24 mouse cellular contexts compared by ENCODE assay signal in genomic region chr7:19652614-19653013, GRCm38 (mm10). TPM values are rescaled to one million over a fixed set of nuclear protein-coding genes. Genes with fewer than 3 reads are reported as not detected.
DNase-seq lines count a peak whose midpoint lies in the region; ATAC-seq and TF ChIP-seq lines count a peak whose summit lies in the region.
"Had no signal": no experiment of that assay in that cellular context is flagged by ENCODE, and none has a peak within 500 bp of the region (broad histone marks: within the 10 kb centered on the region; RNA-seq: fewer than 3 reads in every experiment).

No protein-coding gene starts in this region.

- H3K9ac ChIP-seq in heart, adult 2 months (ENCODE audit: low read depth, low read length) = no peak overlapping the region
- H3K9ac ChIP-seq in heart, embryonic 15.5 days = no peak overlapping the region
- H3K9ac ChIP-seq: embryonic facial prominence, embryonic 12.5 days; forebrain, embryonic 15.5 days; hindbrain, embryonic 12.5 days had no signal

- no peak for TF ChIP-seq CTCF in heart, adult 2 months (IDR thresholded peaks at IDR 0.05)

- H3K4me1 ChIP-seq in heart, adult 2 months (ENCODE audit: control insufficient read depth, insufficient read depth, low read length) = peaks cover 10% of the 10 kb centered on the region; the same call in 1 of the 2 replicates
- H3K4me1 ChIP-seq in heart, embryonic 10.5 days = peaks cover 13% of the 10 kb centered on the region; the same call in 1 of the 2 replicates
- H3K4me1 ChIP-seq in heart, embryonic 15.5 days (replicated peaks) = peaks cover 5% of the 10 kb centered on the region
- H3K4me1 ChIP-seq: embryonic facial prominence, embryonic 12.5 days; forebrain, embryonic 15.5 days; hindbrain, embryonic 12.5 days had no signal

- 71% methylated on average over 2 of the region's 2 CpGs for WGBS in heart, adult 2 months
- WGBS in heart, embryonic 10.5 days = 63% methylated on average over 2 of the region's 2 CpGs
- WGBS in heart, embryonic 15.5 days = 60% methylated on average over 2 of the region's 2 CpGs

- H3K36me3 ChIP-seq in heart, adult 2 months (ENCODE audit: control insufficient read depth, insufficient read depth, low read length) = peaks cover 2% of the 10 kb centered on the region
- H3K36me3 ChIP-seq in heart, embryonic 10.5 days = peaks cover 84% of the 10 kb centered on the region
- H3K36me3 ChIP-seq in heart, embryonic 15.5 days = peaks cover 63% of the 10 kb centered on the region

- peak; percentile 91 for TF ChIP-seq EP300 in heart, adult 2 months (IDR thresholded peaks at IDR 0.05; ENCODE audit: insufficient read depth, low read depth, low read length)

- H3K4me2 ChIP-seq in heart, embryonic 15.5 days = no peak overlapping the region
- H3K4me2 ChIP-seq: embryonic facial prominence, embryonic 12.5 days; forebrain, embryonic 15.5 days; hindbrain, embryonic 12.5 days had no signal

- intact Hi-C loops in heart, adult 2 months (cut with DNase I) = no loop called here
- intact Hi-C loops in heart, postnatal 14 days (cut with DNase I) = no loop called here
- intact Hi-C loops in left cerebral cortex, postnatal 4 days (cut with DNase I) = no loop called here

- H3K9me3 ChIP-seq in heart, embryonic 10.5 days = no peaks in the 10 kb centered on the region
- no peaks in the 10 kb centered on the region for H3K9me3 ChIP-seq in heart, embryonic 15.5 days (replicated peaks)
- H3K9me3 ChIP-seq: embryonic facial prominence, embryonic 12.5 days; forebrain, embryonic 15.5 days; hindbrain, embryonic 12.5 days had no signal

- TF ChIP-seq POLR2A in heart, adult 2 months (IDR thresholded peaks at IDR 0.05; ENCODE audit: insufficient read depth, low read depth, low read length) = no peak

- no peak overlapping the region; the same call in 1 of the 2 replicates for H3K27ac ChIP-seq in heart, adult 2 months
- H3K27ac ChIP-seq in heart, embryonic 10.5 days = no peak overlapping the region
- 0 out of 2 replicates have a peak overlapping the region, but pooled peaks have one; percentile 19 for H3K27ac ChIP-seq in heart, embryonic 15.5 days
- H3K27ac ChIP-seq: embryonic facial prominence, embryonic 12.5 days; forebrain, embryonic 15.5 days; hindbrain, embryonic 12.5 days had no signal

- peak; percentile 75; the same call in 1 of the 2 replicates for ATAC-seq in heart, embryonic 15.5 days (replicated peaks; ENCODE audit: insufficient number of reproducible peaks, insufficient read depth, low FRiP score, low read depth)
- ATAC-seq: activated CD4-positive, CD25-positive, alpha-beta regulatory T cell, adult 4 months; forebrain, embryonic 15.5 days; hindbrain, embryonic 16.5 days; inflammation-experienced regulatory T-cells, adult 6 months; intestine, postnatal 0 days; Patski had no signal

- peak in 1 of 2 experiments; percentile 73 for DNase-seq in heart, adult 2 months
- DNase-seq in heart, embryonic 10.5 days (ENCODE audit: low spot score) = no peak
- DNase-seq in heart, postnatal 14 days = peak; percentile 47 to 67
- no peak for DNase-seq in left cerebral cortex, postnatal 4 days
- no peak for DNase-seq in lung, postnatal 25 days (ENCODE audit: low spot score)
- DNase-seq: adrenal gland, postnatal 14 days; cerebellum, adult 11-12 months; cerebellum, adult 9-10 months; cerebellum, postnatal 25 days; gastrocnemius, postnatal 36 days had no signal

- no peak overlapping the region for H3K4me3 ChIP-seq in heart, adult 2 months
- no peak overlapping the region for H3K4me3 ChIP-seq in heart, embryonic 10.5 days
- H3K4me3 ChIP-seq in heart, embryonic 15.5 days = no peak overlapping the region
- H3K4me3 ChIP-seq: embryonic facial prominence, embryonic 12.5 days; forebrain, embryonic 15.5 days; hindbrain, embryonic 12.5 days had no signal

- H3K27me3 ChIP-seq in heart, adult 2 months (ENCODE audit: control insufficient read depth, insufficient read depth, low read length) = no peaks in the 10 kb centered on the region
- H3K27me3 ChIP-seq in heart, embryonic 10.5 days (ENCODE audit: insufficient read depth, poor library complexity, severe bottlenecking) = no peaks in the 10 kb centered on the region
- H3K27me3 ChIP-seq in heart, embryonic 15.5 days = no peaks in the 10 kb centered on the region
- H3K27me3 ChIP-seq: CH12.LX; embryonic facial prominence, embryonic 12.5 days; forebrain, embryonic 15.5 days; hindbrain, embryonic 12.5 days; Patski had no signal

- H3K79me2 ChIP-seq in heart, adult 2 months (replicated peaks; ENCODE audit: control insufficient read depth, insufficient read depth, low read length) = peaks cover 5% of the 10 kb centered on the region; the same call in 1 of the 2 replicates

RNA-seq across cellular contexts. Expression of gene Clptm1, which starts 12.2 kb away (rescaled TPM):
- total RNA-seq in heart, adult 2 months (2021) = 10 to 100 TPM; 61.7 to 74.9 TPM
- polyA plus RNA-seq in heart, adult 2 months (2012; rRNA removed) = 70.1 and 123 TPM in 2 replicates
- 94.1 and 101 TPM in 2 replicates for polyA plus RNA-seq in heart, embryonic 10.5 days (2016; fragmentation: Nextera tagmentation; extraction: Ambion mirVana)
- 67.3 and 83.2 TPM in 2 replicates for polyA plus RNA-seq in heart, embryonic 15.5 days (2015; fragmentation: Nextera tagmentation; extraction: Ambion mirVana)
- 10 to 100 TPM; 80.2 to 82.8 TPM for total RNA-seq in heart, postnatal 14 days (2021)
- 100 to 1,000 TPM; 105 to 115 TPM for total RNA-seq in left cerebral cortex, postnatal 4 days (2021)

RNA-seq across cellular contexts. Expression of gene Relb, which starts 23.4 kb away (rescaled TPM):
- total RNA-seq in heart, adult 2 months (2021) = 1 to 10 TPM; 7.1 to 7.6 TPM
- 9.5 and 12.1 TPM in 2 replicates for polyA plus RNA-seq in heart, adult 2 months (2012; rRNA removed)
- polyA plus RNA-seq in heart, embryonic 10.5 days (2016; fragmentation: Nextera tagmentation; extraction: Ambion mirVana) = 3.3 and 3.8 TPM in 2 replicates
- 6.1 and 10.0 TPM in 2 replicates for polyA plus RNA-seq in heart, embryonic 15.5 days (2015; fragmentation: Nextera tagmentation; extraction: Ambion mirVana)
- total RNA-seq in heart, postnatal 14 days (2021) = 1 to 10 TPM; 6.3 to 9.6 TPM
- 1 to 10 TPM; 5.5 to 7.5 TPM for total RNA-seq in left cerebral cortex, postnatal 4 days (2021)

RNA-seq across cellular contexts. Expression of gene Apoc2, which starts 25.1 kb away (rescaled TPM):
- total RNA-seq in heart, adult 2 months (2021) = under 1 TPM in 1 of 2 experiments, not detected in 1; 0.47 TPM
- polyA plus RNA-seq in heart, adult 2 months (2012; rRNA removed) = not detected in 2 replicates
- polyA plus RNA-seq in heart, embryonic 10.5 days (2016; fragmentation: Nextera tagmentation; extraction: Ambion mirVana) = 10.8 TPM in 1 of 2 replicates, not detected in the other
- 2.0 and 7.9 TPM in 2 replicates for polyA plus RNA-seq in heart, embryonic 15.5 days (2015; fragmentation: Nextera tagmentation; extraction: Ambion mirVana)
- under 1 TPM; 0.41 to 0.55 TPM for total RNA-seq in heart, postnatal 14 days (2021)
- not detected for total RNA-seq in left cerebral cortex, postnatal 4 days (2021)
- total RNA-seq: CH12.LX; gastrocnemius, adult 8-10 months had no signal
- polyA plus RNA-seq: activated CD4-positive, CD25-positive, alpha-beta regulatory T cell, adult 4 months; cortical plate, adult 2 months; forebrain, embryonic 11.5 days; forebrain, embryonic 15.5 days; hindbrain, embryonic 12.5 days; hindbrain, embryonic 16.5 days; inflammation-experienced regulatory T-cells, adult 6 months; Patski had no signal

RNA-seq across cellular contexts. Expression of gene Gm44805, which starts 28.6 kb away (rescaled TPM):
- not detected for total RNA-seq in heart, adult 2 months (2021)
- not detected in 2 replicates for polyA plus RNA-seq in heart, adult 2 months (2012; rRNA removed)
- 0.46 TPM in 1 of 2 replicates, not detected in the other for polyA plus RNA-seq in heart, embryonic 10.5 days (2016; fragmentation: Nextera tagmentation; extraction: Ambion mirVana)
- 0.25 TPM in 1 of 2 replicates, not detected in the other for polyA plus RNA-seq in heart, embryonic 15.5 days (2015; fragmentation: Nextera tagmentation; extraction: Ambion mirVana)
- total RNA-seq in heart, postnatal 14 days (2021) = not detected
- not detected for total RNA-seq in left cerebral cortex, postnatal 4 days (2021)
- total RNA-seq: CH12.LX; gastrocnemius, adult 8-10 months; gastrocnemius, postnatal 36 days had no signal
- polyA plus RNA-seq: activated CD4-positive, CD25-positive, alpha-beta regulatory T cell, adult 4 months; cortical plate, adult 2 months; embryonic facial prominence, embryonic 12.5 days; forebrain, embryonic 11.5 days; forebrain, embryonic 15.5 days; heart, embryonic 14.5 days; hindbrain, embryonic 12.5 days; hindbrain, embryonic 16.5 days; inflammation-experienced regulatory T-cells, adult 6 months; Patski had no signal

RNA-seq across cellular contexts. Expression of gene Apoc4, which starts 28.7 kb away (rescaled TPM):
- not detected for total RNA-seq in heart, adult 2 months (2021)
- polyA plus RNA-seq in heart, adult 2 months (2012; rRNA removed) = 0.82 TPM in 1 of 2 replicates, not detected in the other
- 0.65 TPM in 1 of 2 replicates, not detected in the other for polyA plus RNA-seq in heart, embryonic 10.5 days (2016; fragmentation: Nextera tagmentation; extraction: Ambion mirVana)
- polyA plus RNA-seq in heart, embryonic 15.5 days (2015; fragmentation: Nextera tagmentation; extraction: Ambion mirVana) = 0.34 and 2.5 TPM in 2 replicates
- total RNA-seq in heart, postnatal 14 days (2021) = not detected
- total RNA-seq in left cerebral cortex, postnatal 4 days (2021) = not detected
- total RNA-seq: CH12.LX; gastrocnemius, adult 8-10 months had no signal
- polyA plus RNA-seq: cortical plate, adult 2 months; embryonic facial prominence, embryonic 12.5 days; forebrain, embryonic 11.5 days; forebrain, embryonic 15.5 days; hindbrain, embryonic 12.5 days; hindbrain, embryonic 16.5 days had no signal

Comparison
In these comparisons a context has a peak if more than half of its experiments do, and no peak if none do; other contexts are left out.
1. DNase-seq: peak in heart, postnatal 14 days (2 of 2); none in heart, embryonic 10.5 days (single experiment), left cerebral cortex, postnatal 4 days (single experiment) and lung, postnatal 25 days (single experiment).